Mouse (Mus musculus) cerebellum, postnatal 36 days (tissue): Measurements from ENCODE around the gene Rrp9.

Experiments used
- DNase-seq, 2 experiments: peaks; one replicate each; pipeline ENCODE4 v3.0.0; 2021 to 2022; ENCODE audit warnings: mixed read lengths in 2 of 2

Rrp9 gene

GRCm38 (mm10) chr9:106457163-106457559 is 18.6 kb upstream of the Rrp9 start:
- DNase-seq: peak; percentile 13 to 14

GRCm38 (mm10) chr9:106457920-106458319 is 17.8 kb upstream of the Rrp9 start:
- peak in 1 of 2 experiments; percentile 29 for DNase-seq

DNA sequence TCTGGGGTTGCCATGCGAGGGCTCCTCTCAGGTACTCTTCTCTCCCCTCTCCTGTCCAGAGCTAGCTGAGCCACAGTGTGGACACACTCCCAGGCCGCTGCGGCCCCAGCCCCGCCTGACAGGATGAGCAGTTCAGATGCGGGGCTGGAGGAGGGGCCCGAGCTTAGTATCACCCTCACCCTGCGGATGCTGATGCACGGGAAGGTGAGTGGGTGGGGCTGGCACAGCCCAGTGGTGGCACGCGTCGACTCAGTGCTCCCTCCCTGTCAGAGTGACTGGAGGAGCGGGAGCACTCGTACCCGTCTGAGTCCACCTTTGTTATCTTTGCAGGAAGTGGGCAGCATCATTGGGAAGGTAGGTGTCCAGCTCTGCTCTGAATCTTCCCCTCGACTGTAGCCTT is 15.8 kb upstream of the Rrp9 start:
- DNase-seq: peak in 1 of 2 experiments; percentile 55

GRCm38 (mm10) chr9:106460401-106461025 is 15.2 kb upstream of the Rrp9 start:
- DNase-seq: peak; percentile 78 to 82

GRCm38 (mm10) chr9:106461026-106461415 is 14.7 kb upstream of the Rrp9 start:
- peak in 1 of 2 experiments; percentile 53 for DNase-seq

DNA sequence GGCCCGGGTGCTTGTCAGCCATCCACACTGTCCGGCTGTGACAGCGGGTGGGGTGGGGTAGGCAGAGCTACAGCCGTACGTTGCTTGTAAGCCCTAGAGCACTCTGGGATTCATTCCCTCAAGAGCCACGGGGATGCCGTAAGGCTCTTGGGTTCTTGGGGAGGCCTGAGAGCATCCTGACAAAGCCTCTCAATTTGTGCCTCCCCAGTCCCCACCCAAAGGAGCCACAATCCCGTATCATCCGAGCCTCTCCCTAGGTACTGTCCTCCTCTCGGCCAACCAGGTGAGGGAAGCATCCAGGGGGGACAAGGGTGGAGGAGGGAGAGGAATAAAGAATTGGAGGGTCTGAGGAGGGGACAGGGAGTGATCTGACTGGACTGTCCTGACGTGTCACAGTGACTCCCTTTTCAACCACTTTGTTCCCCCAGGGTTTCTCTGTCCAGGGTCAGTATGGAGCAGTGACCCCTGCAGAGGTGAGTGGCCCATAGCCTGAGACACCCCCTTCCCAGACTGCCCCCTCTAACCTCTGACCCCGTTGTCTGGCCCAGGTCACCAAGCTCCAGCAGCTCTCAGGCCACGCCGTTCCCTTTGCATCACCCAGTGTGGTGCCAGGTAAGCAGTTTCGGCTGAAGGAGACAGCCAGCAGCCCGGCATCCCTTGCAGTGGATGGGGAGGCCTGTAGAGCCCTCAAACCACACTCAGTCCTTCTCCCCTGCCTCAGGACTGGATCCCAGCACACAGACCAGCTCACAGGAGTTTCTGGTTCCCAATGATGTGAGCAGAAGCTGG is 13.9 kb upstream of the Rrp9 start:
- peak; percentile 47 to 53 for DNase-seq

GRCm38 (mm10) chr9:106462430-106462800 is 13.3 kb upstream of the Rrp9 start:
- DNase-seq: peak; percentile 30 to 45

DNA sequence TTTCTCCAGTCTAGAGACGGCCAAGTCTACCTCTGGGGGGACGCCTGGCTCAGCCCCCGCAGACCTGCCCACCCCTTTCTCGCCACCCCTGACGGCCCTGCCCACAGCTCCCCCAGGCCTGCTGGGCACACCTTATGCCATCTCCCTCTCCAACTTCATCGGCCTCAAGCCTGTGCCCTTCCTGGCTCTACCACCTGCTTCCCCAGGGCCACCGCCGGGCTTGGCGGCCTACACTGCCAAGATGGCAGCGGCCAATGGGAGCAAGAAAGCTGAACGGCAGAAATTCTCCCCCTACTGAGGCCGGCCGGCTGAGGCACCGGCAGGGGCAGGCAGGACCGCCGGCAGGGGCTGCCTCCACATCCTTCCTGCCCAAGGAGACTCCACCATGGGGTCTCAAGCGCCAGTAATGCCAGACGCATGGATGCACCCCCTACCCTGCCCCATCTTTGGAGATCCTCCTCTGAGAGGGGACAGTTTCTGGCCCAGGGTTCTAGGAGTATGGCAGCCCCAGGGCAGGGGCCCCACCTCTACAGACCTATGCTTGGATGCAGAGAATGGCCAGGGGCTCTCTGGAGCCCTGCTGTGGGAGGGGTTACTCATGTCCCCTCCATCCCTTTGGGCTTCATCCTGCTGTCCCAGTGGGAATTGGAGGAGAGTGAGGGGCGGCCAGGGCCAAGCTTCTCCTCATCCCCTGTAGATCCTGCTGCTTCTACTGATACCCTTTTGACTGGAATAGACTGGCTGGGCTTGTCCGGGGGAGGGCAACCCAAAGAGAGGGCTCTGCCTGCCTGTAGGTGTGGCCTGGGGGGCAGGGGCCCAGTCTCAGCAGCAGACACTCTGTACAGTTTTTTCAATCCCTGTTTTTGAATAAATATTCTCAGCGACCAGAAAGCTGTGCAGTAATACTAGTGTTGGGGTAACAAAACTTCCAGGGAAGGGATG is 12.4 kb upstream of the Rrp9 start:
- DNase-seq: peak; percentile 84 to 91

GRCm38 (mm10) chr9:106464751-106465541 is 10.8 kb upstream of the Rrp9 start:
- DNase-seq: peak; percentile 84 to 92

DNA sequence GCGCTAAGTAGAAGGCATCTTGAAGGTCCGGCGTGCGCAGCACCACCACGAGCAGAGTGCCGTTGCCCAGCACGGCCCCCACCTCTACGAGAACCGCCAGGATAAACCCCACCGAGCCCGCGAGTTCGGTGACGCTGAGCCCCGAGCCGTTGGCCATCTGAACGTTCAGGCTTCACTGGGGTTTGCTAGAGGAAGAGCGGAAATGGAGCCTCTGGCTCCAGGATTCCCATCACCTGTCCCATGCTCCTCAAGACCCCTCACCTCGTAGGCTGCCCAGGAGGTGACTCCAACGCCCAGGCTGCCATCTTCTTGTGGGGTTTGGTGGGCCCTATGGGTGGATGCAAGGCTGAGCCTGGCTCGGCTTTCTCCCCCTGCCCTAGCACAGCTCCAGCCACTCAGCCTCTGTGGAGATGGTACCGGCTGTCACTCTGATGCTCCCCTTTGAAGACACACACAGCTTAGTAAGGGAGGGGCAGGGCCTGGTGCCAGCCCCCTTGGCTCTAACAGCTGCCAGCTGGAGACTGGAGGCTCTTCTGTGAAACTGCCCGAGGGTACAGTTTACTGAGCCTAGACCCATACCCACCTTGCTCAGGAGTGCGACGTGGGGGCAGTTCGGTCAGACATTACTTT is 10.1 kb upstream of the Rrp9 start, which contains the start of gene Gpr62:
Gpr62 (minus strand) TSS at position 368 of the 630 bp plus-strand sequence.
- peak; percentile 76 to 84 for DNase-seq

DNA sequence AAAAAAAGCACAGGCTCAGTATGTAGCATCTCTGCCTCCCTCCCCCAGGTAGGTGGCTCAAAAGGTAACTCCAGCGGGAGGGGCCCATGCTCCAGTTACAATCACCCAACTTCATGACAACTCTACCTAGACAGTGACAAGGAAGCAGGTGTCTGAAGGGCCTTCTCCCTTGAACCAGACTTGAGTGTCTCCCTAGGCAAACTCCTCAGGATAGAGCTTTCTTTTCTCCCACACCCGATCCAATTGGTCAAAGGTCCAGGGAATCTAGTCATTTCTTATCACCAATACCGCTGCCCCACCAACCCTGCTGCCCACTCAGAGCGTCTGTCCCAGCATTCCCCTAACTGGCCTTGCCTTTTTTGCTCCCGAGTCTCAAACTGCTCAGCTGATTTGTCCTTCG is 9.0 kb upstream of the Rrp9 start:
- DNase-seq: peak in 1 of 2 experiments; percentile 5

DNA sequence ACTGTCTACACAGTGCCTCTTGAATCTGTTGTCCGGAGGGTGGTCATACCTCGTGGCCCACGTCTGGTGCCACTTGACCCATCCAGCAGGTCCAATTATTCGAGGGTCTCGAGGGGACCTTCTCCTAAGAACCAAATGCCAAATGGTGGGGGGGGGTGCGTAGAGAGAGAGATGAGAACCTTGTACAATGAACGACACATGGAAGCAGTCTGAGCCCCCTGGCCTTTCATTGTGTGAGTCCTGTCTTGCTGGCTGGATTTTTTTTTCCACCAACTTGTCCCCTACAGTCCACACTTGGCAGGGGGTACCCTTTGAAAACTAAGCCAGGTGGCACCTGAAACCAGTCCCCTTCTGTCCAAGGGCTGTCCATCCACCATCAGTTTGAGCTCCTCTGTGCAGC is 8.0 kb upstream of the Rrp9 start:
- peak in 1 of 2 experiments; percentile 10 for DNase-seq

GRCm38 (mm10) chr9:106469317-106469716 is 6.4 kb upstream of the Rrp9 start:
- peak in 1 of 2 experiments; percentile 2 for DNase-seq

DNA sequence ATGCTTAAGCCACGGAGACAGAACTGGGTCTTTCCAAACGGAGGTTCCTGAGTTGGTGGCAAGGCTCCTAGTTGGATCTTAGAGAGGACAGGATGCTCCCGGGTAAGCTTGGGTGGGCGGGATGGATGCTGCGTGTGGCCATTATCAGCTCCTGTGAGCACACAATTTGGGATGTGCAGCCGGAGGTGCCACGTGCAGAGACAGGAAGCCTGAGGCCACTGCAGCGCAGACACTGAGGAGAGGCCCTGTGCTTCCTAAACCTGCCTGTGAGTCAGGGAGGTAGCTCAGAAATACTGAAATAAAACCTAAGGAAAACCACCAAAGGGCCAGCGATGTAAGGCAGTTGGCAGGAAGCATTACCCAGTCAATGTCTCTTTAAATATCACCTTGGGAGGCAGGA is 6.0 kb upstream of the Rrp9 start:
- peak in 1 of 2 experiments; percentile 2 for DNase-seq

GRCm38 (mm10) chr9:106470991-106471750 is 4.6 kb upstream of the Rrp9 start:
- peak; percentile 3 to 4 for DNase-seq

- DNase-seq: peak; percentile 28 to 38
Observed at GRCm38 (mm10) chr9:106471892-106472291, 3.9 kb upstream of the Rrp9 start.

DNA sequence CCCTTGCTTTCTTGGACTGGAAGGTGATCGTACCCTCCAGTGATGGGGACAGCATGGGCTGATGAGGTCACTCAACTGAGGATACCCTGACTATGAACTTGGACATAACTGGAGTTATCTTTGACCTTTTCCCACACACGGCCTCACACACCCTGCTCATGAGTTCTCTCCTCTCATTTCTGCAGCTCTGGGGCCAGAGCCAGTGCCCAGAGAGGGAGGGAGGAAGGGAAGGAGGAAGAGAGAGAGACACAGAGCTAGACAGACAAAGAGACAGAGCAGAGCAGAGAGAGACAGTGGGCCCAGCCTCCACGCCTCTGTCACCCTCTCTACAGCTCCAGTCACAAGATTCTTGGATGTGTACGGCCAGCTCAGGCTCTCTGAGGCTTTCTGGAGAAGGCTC is 3.4 kb upstream of the Rrp9 start:
- DNase-seq: peak; percentile 4 to 7

GRCm38 (mm10) chr9:106473081-106473752 is 2.5 kb upstream of the Rrp9 start:
- DNase-seq: peak; percentile 3 to 12

GRCm38 (mm10) chr9:106473753-106474105 is 2.0 kb upstream of the Rrp9 start:
- DNase-seq: peak in 1 of 2 experiments; percentile 20

DNA sequence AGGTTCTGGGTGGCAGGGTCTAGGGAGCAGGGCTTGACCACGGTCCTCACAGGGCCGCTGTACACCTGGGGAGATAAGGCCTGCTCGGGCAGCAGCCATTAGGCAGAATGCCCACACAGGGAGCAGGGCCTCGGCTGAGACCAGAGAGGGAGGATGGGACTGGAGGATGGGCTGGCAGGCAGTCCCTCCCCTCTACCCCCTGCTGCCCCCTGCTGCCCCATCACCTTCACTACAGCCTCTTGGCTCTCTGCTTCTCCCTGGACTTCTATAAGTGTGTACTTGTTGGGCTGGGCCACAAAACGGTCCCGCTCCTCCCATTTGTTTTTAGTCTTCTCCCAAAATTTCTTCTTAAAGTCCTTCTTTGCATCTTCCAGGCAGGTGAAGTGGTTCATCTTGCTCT is 1.3 kb upstream of the Rrp9 start:
- DNase-seq: peak; percentile 72 to 82
